Mouse (Mus musculus): ENCODE results near the gene Synpr. TPM values are rescaled to one million over a fixed set of nuclear protein-coding genes. Genes with fewer than 3 reads are reported as not detected.

Gene Synpr
- total RNA-seq, 2 experiments from 2014 or later, result not detected

DNA sequence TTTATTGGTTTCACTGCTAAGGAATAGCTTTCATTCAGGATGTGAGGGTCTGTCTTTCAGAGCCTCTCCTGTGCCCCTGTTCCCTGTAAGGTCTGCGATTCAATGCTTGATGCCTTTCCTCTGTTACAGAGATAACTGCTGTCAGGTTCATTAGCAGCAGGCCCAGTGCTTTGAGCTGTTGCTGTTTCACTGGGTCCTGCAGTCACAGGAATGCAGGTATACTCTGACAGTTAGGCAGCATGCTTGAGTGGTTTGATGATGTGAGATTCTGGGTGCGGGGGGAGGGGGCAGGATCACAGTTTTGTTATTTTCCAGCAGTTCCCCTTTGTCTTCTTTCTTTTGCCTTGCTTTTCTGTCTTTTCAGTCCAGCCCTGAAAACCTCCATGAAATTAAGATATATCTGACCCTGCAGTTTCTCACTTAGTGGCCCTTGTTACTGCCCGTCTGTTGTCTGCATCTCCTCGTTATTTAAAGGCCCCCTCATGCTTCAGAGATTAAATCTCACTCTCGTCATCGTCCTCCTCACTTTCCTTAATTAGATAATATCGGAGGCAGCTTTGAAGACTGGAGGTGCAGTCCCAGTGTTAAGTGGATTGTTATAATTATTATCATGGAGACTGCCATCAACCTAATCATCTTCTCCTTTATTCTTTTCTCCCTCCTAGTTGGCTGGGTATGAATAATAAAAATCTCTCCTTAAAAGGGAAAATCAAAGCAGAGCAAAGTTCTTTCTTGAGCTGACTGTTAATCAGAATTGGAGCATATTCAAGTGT, 234.8 kb downstream of the Synpr start:
- no peak for DNase-seq (ENCODE audit: low spot score)

DNA sequence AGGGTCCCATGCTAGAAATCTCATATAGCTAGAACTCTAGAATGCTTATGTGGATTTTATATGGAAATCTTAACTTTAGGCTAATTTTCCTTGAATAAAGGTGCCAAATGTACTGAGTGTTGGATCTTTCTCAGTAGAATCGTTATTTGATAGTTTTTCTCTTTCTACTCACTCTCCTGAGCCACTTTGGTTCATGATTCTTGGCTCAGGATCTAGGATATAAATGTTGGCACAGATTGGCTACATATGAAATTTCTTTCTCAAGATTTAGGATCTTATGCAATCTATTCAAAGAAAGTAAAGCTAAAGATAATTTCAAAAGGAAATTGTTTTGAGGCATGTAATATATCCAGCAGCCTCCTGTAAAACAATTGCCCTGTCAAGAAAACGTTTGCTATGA, 263.2 kb downstream of the Synpr start:
- no peak for DNase-seq (ENCODE audit: low spot score)

DNA sequence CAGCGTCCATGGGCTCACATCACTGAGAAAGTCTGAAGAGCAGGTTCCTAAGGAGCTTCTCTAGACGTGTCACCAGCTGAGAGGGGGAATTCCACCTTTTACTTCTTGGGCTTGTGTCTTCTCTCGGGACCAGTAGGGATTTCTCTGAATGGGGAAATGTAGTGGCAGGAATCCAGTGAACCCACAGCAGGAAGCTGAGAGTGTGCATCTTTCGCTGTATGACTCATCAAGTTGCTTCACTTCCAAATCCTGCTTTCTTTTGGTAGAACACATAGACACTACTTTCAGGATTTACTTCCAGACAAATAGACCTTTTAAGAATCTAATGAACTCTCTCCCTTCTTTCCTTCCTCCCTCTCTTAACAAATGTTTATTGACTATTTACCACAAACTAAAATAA, 266.6 kb downstream of the Synpr start:
- DNase-seq (ENCODE audit: low spot score), result no peak

DNA sequence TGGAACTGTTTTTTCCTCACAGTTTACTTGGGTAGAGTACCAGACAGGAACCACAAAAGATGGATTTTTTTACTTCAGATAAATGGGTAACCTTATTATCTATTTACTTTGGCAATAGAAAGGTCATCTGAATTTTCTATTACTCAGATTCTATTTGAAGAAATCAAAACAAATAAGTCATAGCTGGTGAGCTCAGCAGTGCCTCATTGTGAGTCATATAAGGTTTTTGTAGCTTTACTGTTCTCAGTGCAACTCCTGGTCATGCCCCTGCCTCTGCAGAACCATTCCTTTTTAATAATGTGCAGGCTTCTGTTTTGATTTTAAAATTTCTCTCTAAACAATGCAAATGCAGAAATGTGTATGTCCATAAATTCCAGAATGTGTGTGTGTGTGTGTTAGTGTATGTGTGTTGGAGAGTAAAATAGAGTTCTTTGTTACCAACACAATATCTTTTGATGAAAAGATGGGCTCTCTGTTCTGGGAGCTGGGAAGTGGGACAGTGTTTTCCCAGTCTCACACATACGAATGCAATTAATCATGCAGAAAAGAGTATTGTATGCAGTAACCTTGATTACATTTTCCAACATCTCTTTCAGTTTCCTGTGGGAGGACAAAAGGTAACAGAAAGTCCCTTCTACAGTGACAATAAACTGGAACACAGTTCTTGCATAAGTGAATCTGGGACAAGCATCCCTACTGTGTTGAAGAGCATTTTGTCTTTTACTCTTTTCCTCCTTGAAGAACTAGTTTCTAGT, 269.2 kb downstream of the Synpr start:
- no peak for DNase-seq (ENCODE audit: low spot score)

DNA sequence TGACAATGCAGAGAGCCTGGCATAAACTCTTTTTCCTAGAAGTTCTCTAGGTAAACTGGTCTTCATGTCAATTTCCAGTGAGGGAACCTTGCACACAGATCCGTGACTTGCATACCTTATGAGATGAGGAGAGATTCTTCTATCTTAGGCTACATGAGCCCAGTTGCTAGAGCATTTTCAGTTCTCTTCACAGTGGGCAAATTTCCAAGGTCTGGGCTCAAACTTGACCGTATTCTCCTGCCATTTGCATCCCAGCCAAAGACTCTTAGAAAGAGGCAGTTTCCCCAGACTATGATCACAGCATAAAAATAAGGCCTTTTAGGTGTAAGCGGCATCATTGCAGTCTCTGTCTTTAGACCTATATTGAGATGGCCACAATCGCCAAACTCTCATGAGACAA, 270.1 kb downstream of the Synpr start:
- no peak for DNase-seq (ENCODE audit: low spot score)

DNA sequence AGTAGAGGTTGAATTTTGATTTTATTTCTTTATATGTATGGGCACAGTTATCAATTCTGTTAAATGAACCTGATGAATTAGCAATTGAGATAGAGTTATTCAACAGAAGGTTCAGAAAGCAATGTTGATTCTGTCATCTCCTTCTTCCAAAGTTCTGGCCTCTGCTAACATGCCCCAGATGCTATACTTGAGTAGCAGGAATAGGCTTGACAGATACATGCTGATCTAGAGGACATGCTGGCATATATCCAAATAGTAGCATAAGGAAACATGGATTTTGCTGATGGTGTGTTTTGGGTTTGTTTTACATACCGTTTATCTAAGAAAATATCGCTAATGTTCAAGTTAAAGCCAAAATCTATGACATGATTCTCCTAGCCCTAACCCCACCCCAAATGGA, 273.5 kb downstream of the Synpr start:
- DNase-seq (ENCODE audit: low spot score), result no peak

DNA sequence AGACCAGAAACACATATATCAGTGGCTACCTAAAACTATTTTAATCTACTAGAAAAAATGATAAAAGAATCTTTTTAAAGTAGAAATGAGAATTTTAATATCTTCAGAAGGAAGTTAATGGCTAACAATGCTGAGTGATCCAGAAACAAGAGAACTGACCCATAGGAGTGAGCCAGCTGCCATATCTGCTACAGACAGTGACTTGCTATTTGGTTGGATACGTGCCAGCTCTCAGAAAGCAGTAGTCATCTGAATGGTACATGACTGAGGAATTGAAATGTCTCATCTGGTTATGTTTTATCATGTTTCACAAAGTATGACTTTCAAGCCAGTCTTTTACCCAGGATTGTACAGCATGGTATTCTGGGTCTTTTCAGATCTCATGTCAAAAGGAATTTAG, 282.7 kb downstream of the Synpr start:
- no peak for DNase-seq (ENCODE audit: low spot score)

DNA sequence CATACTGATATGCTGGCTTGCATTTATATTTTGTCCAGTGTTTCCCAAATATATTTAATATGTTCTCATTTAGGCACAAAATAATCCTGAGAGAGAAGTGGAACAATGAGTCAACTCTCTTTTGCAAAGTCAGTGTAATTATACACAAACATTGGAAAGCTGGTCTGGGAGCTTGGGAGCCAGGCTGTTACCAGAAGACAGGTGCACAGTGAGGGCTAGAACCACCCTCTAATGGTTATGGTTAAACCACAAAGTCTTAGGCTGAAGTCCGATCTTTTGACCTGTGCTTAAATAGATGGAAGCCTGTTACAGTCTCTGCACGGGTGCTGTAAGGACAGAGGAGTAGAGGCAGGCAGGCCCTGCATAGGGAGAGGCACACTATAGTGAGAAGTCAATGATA, 283.4 kb downstream of the Synpr start:
- no peak for DNase-seq (ENCODE audit: low spot score)

DNA sequence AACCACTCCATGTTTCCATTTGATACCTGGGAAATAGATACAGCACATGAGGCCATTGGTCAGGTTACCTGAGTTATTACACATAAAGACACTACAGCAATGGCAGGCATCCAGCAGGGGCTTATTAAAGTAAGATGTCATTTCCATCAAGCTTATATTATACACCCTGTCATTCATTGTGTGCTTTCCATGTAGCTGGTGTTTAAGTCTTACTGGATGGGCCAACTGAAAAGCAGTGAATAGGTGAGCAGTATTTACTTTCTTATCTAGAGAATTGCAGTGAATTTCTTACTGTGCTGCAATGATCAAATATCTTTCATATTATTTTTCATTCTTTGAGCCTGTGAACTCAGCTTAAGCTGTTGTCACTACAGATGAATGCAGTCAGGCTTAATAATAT, 287.4 kb downstream of the Synpr start:
- DNase-seq (ENCODE audit: low spot score), result no peak

DNA sequence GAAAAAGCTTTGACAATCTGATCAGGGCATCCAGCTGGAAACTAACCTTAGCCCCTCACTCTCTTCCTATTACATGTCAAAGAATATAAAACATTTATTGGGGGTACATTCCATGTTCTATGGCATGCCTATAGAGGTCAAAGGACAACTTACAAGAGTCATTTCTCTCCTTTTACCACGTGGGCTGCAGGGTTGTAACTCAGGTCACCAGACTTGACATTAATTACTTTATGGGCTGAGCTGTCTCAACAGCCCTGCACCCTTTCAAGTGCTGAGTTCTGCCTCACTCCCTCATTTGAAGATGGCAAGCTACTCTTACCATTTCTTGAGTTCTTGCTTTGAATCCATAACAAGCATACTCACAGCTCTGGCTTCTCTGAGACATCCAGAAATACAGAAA, 287.9 kb downstream of the Synpr start:
- no peak for DNase-seq (ENCODE audit: low spot score)

DNA sequence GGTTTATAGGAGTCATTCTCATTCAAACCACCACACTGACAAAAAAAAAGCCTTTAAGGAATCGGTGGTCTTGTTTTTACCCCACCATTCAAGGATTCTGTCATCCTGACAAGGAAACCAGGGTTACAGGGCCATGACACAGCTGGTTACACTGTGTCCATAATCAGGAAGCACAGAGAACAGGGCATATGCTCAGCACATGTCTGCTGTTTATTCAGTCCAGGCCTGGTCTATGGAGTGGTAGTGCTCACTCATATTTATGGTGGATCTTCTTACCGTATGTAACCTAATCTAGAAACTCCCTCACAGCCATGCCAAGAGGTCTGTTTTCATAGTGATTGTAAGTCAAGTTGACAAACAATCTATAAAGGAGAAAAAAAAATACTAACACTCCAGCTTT, 293.5 kb downstream of the Synpr start:
- no peak for DNase-seq (ENCODE audit: low spot score)

DNA sequence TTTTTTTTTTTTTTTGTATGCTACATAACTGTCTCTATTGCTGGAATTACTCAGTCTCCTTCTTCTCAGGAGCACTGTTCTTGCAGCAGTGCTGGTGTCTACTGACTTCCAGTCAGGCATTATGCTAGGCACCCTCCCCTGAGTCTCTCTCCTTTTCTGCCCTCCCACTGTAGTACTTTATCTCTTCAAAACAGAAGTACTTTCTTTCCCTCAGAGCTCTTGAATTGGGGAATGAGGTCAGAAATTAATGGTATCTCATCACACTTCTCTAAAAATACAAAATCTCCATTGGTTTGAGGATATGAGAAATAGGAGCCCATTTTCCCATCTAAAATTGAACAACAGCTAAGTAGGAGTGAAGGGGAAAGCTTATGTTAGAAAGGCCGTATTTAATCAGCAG, 294.2 kb downstream of the Synpr start:
- no peak for DNase-seq (ENCODE audit: low spot score)

DNA sequence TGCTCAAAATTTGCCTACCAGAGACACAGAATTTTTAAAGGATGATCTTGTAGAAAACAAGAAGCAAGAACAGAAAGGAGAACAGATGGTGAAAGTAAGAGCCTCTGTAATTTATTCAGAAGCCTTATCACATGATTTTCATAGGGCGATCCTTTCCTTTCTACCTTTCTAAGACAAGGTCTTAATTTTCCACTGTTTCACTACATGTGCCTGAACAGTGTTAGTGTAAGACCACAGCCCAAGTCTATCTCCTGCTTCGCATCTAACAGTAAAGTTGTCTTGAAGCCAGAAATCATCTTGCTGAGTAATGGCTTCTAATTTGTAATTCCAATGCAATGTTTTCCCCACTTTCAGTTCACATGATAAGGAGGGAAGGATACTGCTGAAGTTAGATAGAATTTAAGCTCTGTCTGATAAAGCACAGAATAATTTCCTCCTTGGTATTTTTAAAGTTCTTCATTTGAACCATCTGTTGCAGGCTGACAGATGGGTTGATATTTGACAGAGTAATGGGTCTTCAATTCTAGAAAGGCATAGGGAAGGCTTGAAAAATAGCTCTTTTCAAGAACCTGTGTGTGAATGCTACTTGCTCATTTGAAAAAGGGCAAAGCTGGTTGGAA, 308.9 kb downstream of the Synpr start:
- no peak for DNase-seq (ENCODE audit: low spot score)

DNA sequence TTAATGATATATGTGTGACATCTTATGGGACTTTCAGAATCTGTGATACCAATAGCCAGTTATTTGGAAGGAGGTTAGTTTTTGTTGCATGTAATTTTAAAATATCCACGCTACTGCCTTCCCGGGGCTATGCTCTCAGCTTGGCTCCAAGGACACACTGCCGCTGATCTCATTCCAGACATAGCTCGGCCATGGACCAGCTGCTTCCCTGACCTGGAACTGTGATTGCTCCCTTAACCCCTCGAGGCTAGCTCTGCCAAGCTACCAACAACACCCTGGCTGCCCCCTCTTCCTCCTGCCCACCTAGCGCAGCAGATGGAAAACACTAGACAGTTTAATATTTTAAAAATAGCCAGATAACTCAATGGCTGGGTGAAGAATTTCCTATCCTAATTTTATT, 311.7 kb downstream of the Synpr start:
- DNase-seq (ENCODE audit: low spot score), result no peak

DNA sequence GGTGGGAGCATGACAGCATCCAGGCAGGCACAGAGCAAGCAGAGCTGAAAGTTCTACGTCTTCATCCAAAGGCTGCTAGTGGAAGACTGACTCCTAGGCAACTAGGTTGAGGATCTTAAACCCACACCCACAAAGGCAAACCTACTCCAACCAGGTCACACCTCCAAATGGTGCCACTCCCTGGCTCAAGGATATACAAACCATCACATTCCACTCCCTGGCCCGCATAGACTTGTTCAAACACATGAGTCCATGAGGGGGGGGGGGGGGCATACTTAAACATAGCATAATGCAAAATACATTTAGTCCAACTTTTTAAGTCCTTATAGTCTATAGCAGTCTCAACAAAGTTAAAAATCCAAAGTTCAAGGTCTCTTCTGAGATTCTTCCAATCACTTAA, 312.6 kb downstream of the Synpr start:
- no peak for DNase-seq (ENCODE audit: low spot score)

DNA sequence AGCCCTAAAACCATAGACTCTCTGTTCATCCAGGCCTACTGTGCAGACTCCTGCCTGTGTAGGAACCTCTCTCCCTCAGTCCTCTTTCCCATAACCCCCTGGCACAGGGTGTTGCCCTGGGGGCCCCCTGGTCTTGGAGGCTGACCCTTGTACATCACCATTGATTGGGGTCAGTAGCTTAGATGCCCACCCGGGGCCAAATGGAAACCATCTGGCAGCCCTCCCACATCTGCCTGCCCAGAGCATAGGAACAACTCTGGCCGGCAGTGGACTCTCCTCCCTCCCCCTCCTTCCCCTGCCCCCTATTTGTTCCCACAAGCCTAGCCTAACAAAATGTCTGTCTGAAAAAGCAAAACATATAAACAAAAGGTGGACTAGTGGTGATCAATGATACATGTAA, 336.0 kb downstream of the Synpr start:
- no peak for DNase-seq (ENCODE audit: low spot score)

DNA sequence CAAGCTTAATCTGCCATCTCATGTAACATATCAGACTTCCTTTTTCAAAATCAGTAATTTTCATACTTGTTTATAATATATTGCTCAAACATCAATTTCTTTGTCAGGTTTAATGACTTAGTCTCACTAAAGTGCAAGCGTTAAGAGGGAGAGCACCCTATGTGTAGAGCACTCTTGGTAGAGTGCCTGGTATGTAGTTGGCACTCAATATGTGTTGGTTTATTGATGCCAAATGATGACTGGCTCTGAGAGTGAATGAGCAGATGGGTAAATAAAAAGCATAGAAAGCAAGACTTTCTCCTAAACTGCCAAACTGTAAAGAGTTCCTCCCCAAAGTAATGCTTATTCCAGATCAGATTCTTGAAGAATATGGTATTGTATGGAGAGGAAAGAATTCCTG, 365.3 kb downstream of the Synpr start:
- DNase-seq (ENCODE audit: low spot score), result no peak

DNA sequence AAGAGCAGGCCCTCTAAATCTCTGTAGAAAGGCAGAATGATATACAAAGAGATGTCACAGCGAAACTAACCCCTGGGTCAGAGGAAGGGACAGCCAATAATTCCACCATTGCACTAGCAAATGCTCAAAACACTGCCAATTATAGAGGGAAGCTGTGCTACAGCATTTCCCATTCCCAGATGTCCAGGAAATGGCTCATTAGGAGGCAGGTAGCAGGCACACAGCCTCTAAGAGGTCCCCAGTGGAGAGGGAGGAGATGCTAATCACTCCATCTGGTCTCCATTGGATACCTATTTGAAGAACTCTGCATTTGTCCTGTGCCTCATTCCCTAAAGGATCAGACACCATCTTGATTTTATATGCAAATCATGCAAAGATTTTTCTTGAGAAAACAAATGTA, 366.5 kb downstream of the Synpr start:
- no peak for DNase-seq (ENCODE audit: low spot score)

DNA sequence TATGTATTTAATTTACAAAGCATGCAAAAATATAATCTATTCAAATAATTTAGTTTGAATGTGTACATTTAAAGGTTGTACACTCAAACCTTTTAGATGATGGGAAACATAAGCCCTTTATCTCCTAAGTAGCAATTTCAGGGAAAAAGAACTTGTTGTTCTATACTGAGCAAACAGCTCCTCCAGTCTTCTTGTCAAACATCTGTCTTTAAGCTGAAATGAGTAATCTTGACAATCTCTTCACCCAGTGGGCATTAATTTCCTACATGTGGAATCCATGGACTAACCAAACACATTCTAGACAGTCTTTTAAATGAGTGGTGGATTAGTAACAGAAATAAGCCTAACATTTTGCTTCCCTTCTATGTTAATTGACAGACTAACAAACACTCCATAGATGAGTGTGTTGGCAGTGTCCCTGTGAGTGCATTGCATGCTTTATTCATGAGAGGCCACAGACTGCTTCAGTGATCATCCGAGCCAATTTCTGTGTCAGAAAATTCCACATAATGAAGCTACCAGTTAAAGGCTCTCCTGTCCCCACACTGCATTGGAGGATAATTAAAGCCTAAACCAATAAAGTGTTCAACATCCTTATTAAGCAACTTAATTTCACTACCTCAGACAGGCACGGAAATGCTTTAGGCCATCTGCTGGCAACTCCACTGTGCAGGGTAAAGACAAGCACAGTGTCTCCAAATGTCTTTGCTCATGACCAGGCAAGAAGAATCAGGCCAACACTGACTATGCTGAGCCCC, 367.1 kb downstream of the Synpr start:
- no peak for DNase-seq (ENCODE audit: low spot score)

Data from gastrocnemius, adult 18-20 months (tissue).